Mouse (Mus musculus) hindbrain, embryonic 11.5 days (tissue): ENCODE results near the gene C5ar1. TPM values are rescaled to one million over a fixed set of nuclear protein-coding genes. Genes with fewer than 3 reads are reported as not detected.
A peak's percentile ranks its signal among the peaks of the same experiment; 100 is the strongest.
"Not testable (repeated sequence)": the region's sequence is repeated elsewhere in the genome, so short reads cannot be mapped to it uniquely, and the experiment has no call there.

Experiments used
- ATAC-seq: fragments of 200-750 bp; cut with Nextera tagmentation; 2 replicates; pipeline ENCODE4 v1.8.0; 2017; ENCODE audit warnings: mild to moderate bottlenecking, moderate TSS enrichment, moderate library complexity; ENCODE audit not compliant: low FRiP score
- DNase-seq: peaks from one replicate; pipeline ENCODE4 v3.0.0-alpha.2; 2015; ENCODE audit warnings: low spot score
- H3K27ac ChIP-seq: fragments of 300-500 bp; sonication (generic); 2 replicates; pipeline ENCODE4 v1.5.1; 2014; ENCODE audit warnings: mild to moderate bottlenecking, low read depth, low read length
- H3K27me3 ChIP-seq: fragments of 300-500 bp; sonication (generic); 2 replicates; pipeline ENCODE4 v1.6.1; 2014; ENCODE audit warnings: mild to moderate bottlenecking, low read length, moderate library complexity, mixed read lengths; ENCODE audit not compliant: control insufficient read depth, insufficient read depth
- H3K36me3 ChIP-seq: fragments of 300-500 bp; sonication (generic); 2 replicates; pipeline ENCODE4 v1.6.1; 2014; ENCODE audit warnings: mild to moderate bottlenecking, low read length, moderate library complexity, mixed read lengths; ENCODE audit not compliant: control insufficient read depth, insufficient read depth
- H3K4me1 ChIP-seq: fragments of 300-500 bp; sonication (generic); replicated peaks from 2 replicates; pipeline ENCODE4 v1.6.1; 2014; ENCODE audit warnings: low read length, mixed read lengths; ENCODE audit not compliant: control insufficient read depth, insufficient read depth
- H3K4me2 ChIP-seq: fragments of 300-500 bp; sonication (generic); replicated peaks from 2 replicates; pipeline ENCODE4 v1.6.1; 2014; ENCODE audit warnings: mild to moderate bottlenecking, low read depth, low read length
- H3K4me3 ChIP-seq: fragments of 300-500 bp; sonication (generic); 2 replicates; pipeline ENCODE4 v1.5.1; 2014; ENCODE audit warnings: low read depth, low read length
- H3K9ac ChIP-seq: fragments of 300-500 bp; sonication (generic); 2 replicates; pipeline ENCODE4 v1.6.1; 2014; ENCODE audit warnings: low read depth, low read length
- H3K9me3 ChIP-seq: fragments of 300-500 bp; sonication (generic); 2 replicates; pipeline ENCODE4 v1.6.1; 2016; ENCODE audit warnings: low read length; ENCODE audit not compliant: control insufficient read depth
- WGBS: fragments of 180-500 bp; shearing (Covaris S2); extraction: QIAGEN DNeasy Blood & Tissue Kit; methylation state at CpG from one replicate; pipeline ENCODE4 v1.1.7; 2014; 5-methylcytosine and 5-hydroxymethylcytosine counted together
- polyA plus RNA-seq: library from polyadenylated mRNA; unstranded; fragments of >200 nt; fragmentation: Nextera tagmentation; extraction: Ambion mirVana; gene quantifications from 2 replicates; pipeline ENCODE4 v1.2.1, GENCODE M21; 2014

C5ar1 gene
- polyA plus RNA-seq, 1 experiment from 2014 or later, result 1.3 TPM

DNA sequence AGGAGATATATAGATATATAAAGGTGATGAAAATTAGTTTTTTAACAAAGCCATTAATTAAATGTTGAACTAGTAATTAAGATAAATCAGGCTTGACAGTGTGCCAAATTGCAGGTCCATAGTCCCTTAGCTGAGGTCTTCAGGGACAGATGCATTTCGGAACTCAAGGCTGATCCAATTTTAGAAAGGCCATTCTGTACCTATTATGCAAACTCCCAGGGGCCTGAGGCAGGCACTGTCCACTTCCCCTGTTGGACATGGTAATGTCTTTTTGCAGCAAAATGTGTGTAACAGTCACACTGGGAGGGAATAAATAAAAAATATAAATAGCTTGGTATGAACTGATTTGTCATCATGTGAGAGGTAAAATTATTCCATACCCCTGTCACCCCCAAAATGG is 11.8 kb upstream of the C5ar1 start:
- H3K9me3 ChIP-seq, result no peaks in the 10 kb centered on the region
- H3K4me1 ChIP-seq, result peaks cover 11% of the 10 kb centered on the region; the same call in 1 of the 2 replicates
- H3K4me3 ChIP-seq, result no peak overlapping the region
- H3K36me3 ChIP-seq, result no peaks in the 10 kb centered on the region
- H3K27me3 ChIP-seq, result no peaks in the 10 kb centered on the region
- H3K27ac ChIP-seq, result no peak overlapping the region
- WGBS, result 54% methylated on average over 1 of the region's 1 CpGs
- no peak for DNase-seq
- no peak overlapping the region for H3K4me2 ChIP-seq
- ATAC-seq, result no peak
- H3K9ac ChIP-seq, result no peak overlapping the region

DNA sequence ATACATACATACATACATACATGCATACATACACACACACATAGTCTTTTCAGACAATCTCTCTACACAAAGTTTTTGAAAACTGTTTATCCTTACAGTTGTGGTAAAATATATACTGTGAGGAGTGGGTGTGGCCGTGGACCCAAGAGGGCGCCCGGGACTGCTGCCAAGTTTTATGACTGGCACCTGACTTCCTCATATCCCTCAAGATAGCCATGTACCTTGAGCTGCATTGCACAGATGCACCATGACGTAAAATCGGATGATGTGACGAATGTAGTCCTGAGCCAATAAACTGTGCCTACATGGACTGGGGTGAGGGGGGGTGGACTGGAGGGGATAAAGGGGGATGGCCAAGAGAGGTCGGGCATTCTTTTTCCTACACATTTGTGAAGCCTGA is 7.3 kb upstream of the C5ar1 start:
- not testable (repeated sequence) for H3K36me3 ChIP-seq, DNase-seq, H3K4me1 ChIP-seq, H3K4me3 ChIP-seq, H3K27ac ChIP-seq, H3K4me2 ChIP-seq, ATAC-seq, H3K27me3 ChIP-seq, H3K9me3 ChIP-seq, H3K9ac ChIP-seq
- 85% methylated on average over 7 of the region's 7 CpGs for WGBS

DNA sequence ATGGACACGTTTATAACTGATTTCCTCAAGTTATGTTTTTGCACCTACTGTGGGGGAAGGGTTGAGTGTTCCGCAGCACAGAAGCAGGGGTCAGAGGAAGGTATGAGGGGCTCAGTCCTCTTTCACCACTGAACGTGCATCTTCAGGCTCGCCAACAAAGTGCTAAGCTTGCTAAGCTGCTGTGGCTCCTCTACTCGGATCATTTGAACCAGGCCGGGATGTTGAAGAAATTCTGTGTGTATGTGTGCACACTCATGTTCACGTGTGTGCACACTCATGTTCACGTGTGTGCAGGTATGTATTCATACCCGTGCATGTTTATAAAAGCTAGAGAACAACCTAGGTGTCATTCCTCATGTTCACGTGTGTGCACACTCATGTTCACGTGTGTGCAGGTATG is 6.5 kb upstream of the C5ar1 start:
- Histone ChIP-seq H3K4me2 (no peak overlapping the region), H3K9me3 (no peaks in the 10 kb centered on the region), H3K9ac (no peak overlapping the region), H3K27ac (no peak overlapping the region), H3K36me3 (no peaks in the 10 kb centered on the region), H3K27me3 (no peaks in the 10 kb centered on the region), H3K4me1 (no peaks in the 10 kb centered on the region), H3K4me3 (no peak overlapping the region)
- DNase-seq, result no peak
- no peak for ATAC-seq
- 90% methylated on average over 11 of the region's 11 CpGs for WGBS

DNA sequence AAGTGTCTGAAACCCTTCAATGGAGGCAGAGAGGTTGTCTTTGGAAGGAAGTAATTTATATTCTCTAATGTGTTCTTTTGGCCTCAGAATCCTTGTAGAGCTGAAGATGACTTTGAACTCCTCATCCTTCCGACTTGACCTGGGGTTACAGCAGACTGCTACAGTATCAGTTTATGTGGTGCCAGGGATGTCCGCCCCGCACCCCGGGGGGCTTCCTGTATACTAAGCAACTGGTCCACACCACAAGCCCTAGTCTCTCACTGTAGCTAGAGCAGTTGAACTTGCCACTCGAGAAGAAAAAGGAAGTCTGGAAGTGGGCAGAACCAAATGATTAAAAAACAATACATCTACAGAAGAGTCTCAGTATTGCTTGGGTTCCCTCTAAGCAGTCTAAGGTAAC is 4.5 kb upstream of the C5ar1 start:
- Histone ChIP-seq H3K4me1 (no peaks in the 10 kb centered on the region), H3K4me3 (no peak overlapping the region), H3K9me3 (no peaks in the 10 kb centered on the region), H3K36me3 (no peaks in the 10 kb centered on the region), H3K9ac (no peak overlapping the region), H3K27ac (no peak overlapping the region), H3K4me2 (no peak overlapping the region), H3K27me3 (no peaks in the 10 kb centered on the region)
- no peak for ATAC-seq
- no peak for DNase-seq
- whole genome bisulfite sequencing, result 79% methylated on average over 5 of the region's 5 CpGs

DNA sequence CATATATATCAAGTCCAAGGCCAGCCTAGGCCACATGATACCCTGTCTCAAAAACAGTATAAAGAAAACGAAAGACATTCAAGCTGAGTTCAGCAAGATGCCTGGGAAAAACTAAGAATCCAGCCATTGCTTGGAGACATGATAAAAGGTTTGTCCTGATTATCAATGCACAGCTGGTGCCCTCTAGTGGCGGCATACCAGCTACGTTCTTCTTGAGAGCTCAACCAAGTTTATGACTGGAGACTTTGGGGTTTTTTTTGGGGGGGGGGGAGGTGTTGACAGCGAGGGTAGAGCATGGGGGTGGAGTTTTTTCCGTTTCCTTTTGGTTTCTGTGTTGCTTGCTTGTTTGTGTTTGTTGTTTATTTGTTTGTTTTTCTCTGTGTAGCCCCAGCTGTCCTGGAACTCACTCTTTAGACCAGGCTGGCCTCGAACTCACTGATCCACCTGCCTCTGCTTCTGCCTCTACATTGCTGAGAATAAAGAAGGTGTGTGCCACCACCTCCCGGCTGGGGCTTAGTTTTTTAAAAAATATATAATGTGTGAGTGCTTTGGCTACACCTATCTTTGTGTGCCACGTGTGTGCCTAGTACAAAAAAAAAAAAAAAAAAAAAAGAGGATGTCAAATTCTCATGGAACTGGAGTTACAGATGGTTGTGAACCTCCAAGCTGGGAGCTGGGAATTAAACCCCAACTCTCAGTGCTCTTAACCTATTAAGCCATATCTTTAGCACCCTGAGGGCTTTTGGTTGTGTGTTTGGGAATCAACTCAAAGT is 3.9 kb upstream of the C5ar1 start:
- Histone ChIP-seq H3K27me3 (no peaks in the 10 kb centered on the region), H3K4me3 (no peak overlapping the region), H3K4me1 (no peaks in the 10 kb centered on the region), H3K27ac (no peak overlapping the region), H3K4me2 (no peak overlapping the region), H3K36me3 (no peaks in the 10 kb centered on the region), H3K9ac (no peak overlapping the region), H3K9me3 (no peaks in the 10 kb centered on the region)
- WGBS, result 35% methylated on average over 8 of the region's 8 CpGs
- peak; percentile 85 for DNase-seq
- ATAC-seq, result no peak

DNA sequence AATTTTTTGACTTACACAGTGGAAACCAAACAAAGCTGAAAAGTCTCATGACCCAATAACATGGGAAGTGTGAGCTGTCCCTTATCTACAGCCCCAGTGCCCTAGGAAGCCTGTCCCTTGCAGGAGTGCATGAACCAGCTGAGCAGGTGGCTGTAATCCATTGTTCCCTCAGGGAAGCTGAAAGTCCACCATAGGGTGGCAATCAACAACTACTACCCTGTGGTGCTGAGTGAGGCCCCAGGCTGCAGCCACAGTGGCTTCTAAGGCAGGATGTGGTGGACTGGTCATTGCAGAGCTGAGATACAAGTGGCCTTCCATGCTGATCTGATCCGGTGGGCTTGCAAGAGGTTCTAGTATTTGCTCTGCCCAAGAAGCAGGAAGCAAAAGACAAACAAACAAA is 1.8 kb upstream of the C5ar1 start:
- ATAC-seq, result no peak
- 61% methylated on average over 1 of the region's 1 CpGs for WGBS

DNA sequence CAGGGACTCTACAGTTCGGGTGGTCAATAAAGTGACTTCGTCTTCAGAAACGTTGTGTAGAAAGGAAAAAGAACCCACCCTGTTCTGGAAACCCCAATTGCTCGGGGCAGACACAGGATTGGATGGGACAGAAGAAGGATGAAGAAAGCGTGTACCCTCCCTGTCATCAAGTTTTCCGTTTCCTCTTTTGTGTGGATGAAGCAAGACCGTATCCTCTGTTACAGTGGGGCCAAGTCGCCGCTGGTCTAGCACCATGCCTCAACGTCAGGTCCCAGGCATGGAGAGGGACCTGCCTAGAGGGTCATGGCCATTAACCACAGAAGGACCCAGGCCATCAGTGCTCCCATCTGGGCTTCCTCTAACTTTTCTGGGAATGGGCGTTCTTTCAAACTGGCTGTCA is 1.5 kb downstream of the C5ar1 start:
- H3K4me1 ChIP-seq, result no peaks in the 10 kb centered on the region
- H3K9me3 ChIP-seq, result no peaks in the 10 kb centered on the region
- no peak for DNase-seq
- no peak overlapping the region for H3K27ac ChIP-seq
- no peak for ATAC-seq
- no peak overlapping the region for H3K9ac ChIP-seq
- 91% methylated on average over 11 of the region's 11 CpGs for WGBS
- H3K4me2 ChIP-seq, result no peak overlapping the region
- no peaks in the 10 kb centered on the region for H3K27me3 ChIP-seq
- H3K36me3 ChIP-seq, result no peaks in the 10 kb centered on the region
- H3K4me3 ChIP-seq, result no peak overlapping the region

More for the DNA sequence above, 1.8 kb upstream of the C5ar1 start:
- Histone ChIP-seq H3K4me1 (no peaks in the 10 kb centered on the region), H3K9ac (no peak overlapping the region), H3K4me2 (no peak overlapping the region), H3K9me3 (no peaks in the 10 kb centered on the region), H3K4me3 (no peak overlapping the region), H3K27me3 (no peaks in the 10 kb centered on the region), H3K27ac (no peak overlapping the region), H3K36me3 (no peaks in the 10 kb centered on the region)
- DNase-seq, result no peak

DNA sequence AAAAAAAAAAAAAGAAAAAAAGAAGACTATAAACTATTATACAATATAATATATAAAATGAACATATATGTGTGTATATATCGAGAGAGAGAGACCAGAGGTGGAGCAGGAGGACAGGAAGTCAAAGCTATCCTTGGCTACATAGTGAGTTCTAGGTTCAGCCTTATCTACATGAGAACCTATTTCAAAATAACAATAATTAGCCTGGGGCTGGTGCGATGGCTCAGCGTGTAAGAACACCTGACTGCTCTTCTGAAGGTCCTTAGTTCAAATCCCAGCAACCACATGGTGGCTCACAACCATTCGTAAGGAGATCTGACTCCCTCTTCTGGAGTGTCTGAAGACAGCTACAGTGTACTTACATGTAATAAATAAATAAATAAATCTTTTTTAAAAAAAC is 3.4 kb downstream of the C5ar1 start:
- not testable (repeated sequence) for H3K4me2 ChIP-seq, H3K4me3 ChIP-seq, H3K27me3 ChIP-seq, H3K9ac ChIP-seq, H3K27ac ChIP-seq, H3K36me3 ChIP-seq, ATAC-seq, H3K4me1 ChIP-seq, H3K9me3 ChIP-seq, DNase-seq
- 87% methylated on average over 4 of the region's 4 CpGs for WGBS

DNA sequence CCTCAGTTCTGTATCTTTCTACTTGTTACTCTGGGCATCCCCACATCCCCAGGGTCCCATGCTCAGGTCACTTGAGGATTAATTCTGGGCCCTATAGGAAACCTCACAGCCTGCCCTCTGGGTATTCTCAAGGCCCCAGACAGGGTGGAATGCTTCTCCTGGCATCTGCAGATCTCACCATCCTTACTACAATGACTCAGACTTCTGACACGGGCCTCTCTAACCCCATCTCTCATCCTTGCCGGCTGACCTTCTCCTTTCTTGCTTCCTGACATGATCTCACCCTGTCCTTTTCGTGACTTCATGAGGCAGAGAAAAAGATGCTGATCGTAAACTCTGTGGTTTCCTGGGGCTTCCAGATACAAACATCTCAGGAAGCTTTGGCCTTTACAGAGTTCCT is 5.1 kb downstream of the C5ar1 start:
- H3K27me3 ChIP-seq, result no peaks in the 10 kb centered on the region
- no peak overlapping the region for H3K4me3 ChIP-seq
- no peak overlapping the region for H3K9ac ChIP-seq
- H3K9me3 ChIP-seq, result no peaks in the 10 kb centered on the region
- ATAC-seq, result no peak
- H3K36me3 ChIP-seq, result no peaks in the 10 kb centered on the region
- no peaks in the 10 kb centered on the region for H3K4me1 ChIP-seq
- H3K27ac ChIP-seq, result no peak overlapping the region
- no peak overlapping the region for H3K4me2 ChIP-seq
- 65% methylated on average over 4 of the region's 4 CpGs for WGBS
- no peak for DNase-seq
